Mouse (Mus musculus) limb, embryonic 10.5 days (tissue): ENCODE measurements around the gene Syt7. TPM values are rescaled to one million over a fixed set of nuclear protein-coding genes. Genes with fewer than 3 reads are reported as not detected.

ENCODE experiments used
- DNase-seq: peaks from one replicate; pipeline ENCODE4 v3.0.0-alpha.2; 2017; ENCODE audit warnings: low spot score
- H3K27ac ChIP-seq: fragments of 300-500 bp; sonication (generic); 2 replicates; pipeline ENCODE4 v1.5.1; 2016; ENCODE audit warnings: mild to moderate bottlenecking
- H3K27me3 ChIP-seq: fragments of 300-500 bp; sonication (generic); 2 replicates; pipeline ENCODE4 v1.6.1; 2016; ENCODE audit warnings: low read depth, mild to moderate bottlenecking; ENCODE audit not compliant: poor library complexity, severe bottlenecking
- H3K36me3 ChIP-seq: fragments of 300-500 bp; sonication (generic); 2 replicates; pipeline ENCODE4 v1.6.1; 2016; ENCODE audit warnings: mild to moderate bottlenecking, moderate library complexity
- H3K4me1 ChIP-seq: fragments of 300-500 bp; sonication (generic); 2 replicates; pipeline ENCODE4 v1.6.1; 2016
- H3K4me3 ChIP-seq: fragments of 300-500 bp; sonication (generic); 2 replicates; pipeline ENCODE4 v1.5.1; 2016; ENCODE audit warnings: mild to moderate bottlenecking, moderate library complexity
- H3K9me3 ChIP-seq: fragments of 300-500 bp; sonication (generic); replicated peaks from 2 replicates; pipeline ENCODE4 v1.6.1; 2016; ENCODE audit warnings: mild to moderate bottlenecking
- WGBS: fragments of 180-500 bp; shearing (Covaris S2); methylation state at CpG from one replicate; pipeline ENCODE4 v1.1.7; 2016; 5-methylcytosine and 5-hydroxymethylcytosine counted together
- polyA plus RNA-seq: library from polyadenylated mRNA; unstranded; fragments of >200 nt; fragmentation: Nextera tagmentation; extraction: Ambion mirVana; gene quantifications from 2 replicates; pipeline ENCODE4 v1.2.1, GENCODE M21; 2016

Syt7 gene
- polyA plus RNA-seq, 1 experiment from 2014 or later: 0.33 TPM

- WGBS: 71% methylated on average over 6 of the region's 6 CpGs
- Histone ChIP-seq H3K9me3 (no peaks in the 10 kb centered on the region), H3K27me3 (peaks cover 18% of the 10 kb centered on the region), H3K4me3 (no peak overlapping the region), H3K36me3 (no peaks in the 10 kb centered on the region), H3K27ac (no peak overlapping the region), H3K4me1 (peaks cover 14% of the 10 kb centered on the region)
- no peak for DNase-seq
Observed at GRCm38 (mm10) chr19:10362473-10363129, 26.3 kb upstream of the Syt7 start.

GRCm38 (mm10) chr19:10363869-10364268, 25.0 kb upstream of the Syt7 start:
- H3K27me3 ChIP-seq: peaks cover 12% of the 10 kb centered on the region; the same call in 1 of the 2 replicates
- no peak overlapping the region for H3K4me3 ChIP-seq
- no peaks in the 10 kb centered on the region for H3K36me3 ChIP-seq
- no peak overlapping the region for H3K27ac ChIP-seq
- no peaks in the 10 kb centered on the region for H3K9me3 ChIP-seq
- H3K4me1 ChIP-seq: peaks cover 14% of the 10 kb centered on the region
- DNase-seq: peak; percentile 47
- WGBS: 13% methylated on average over 7 of the region's 7 CpGs

- peaks cover 14% of the 10 kb centered on the region for H3K4me1 ChIP-seq
- H3K27ac ChIP-seq: no peak overlapping the region
- H3K27me3 ChIP-seq: peaks cover 12% of the 10 kb centered on the region; the same call in 1 of the 2 replicates
- DNase-seq: no peak
- H3K9me3 ChIP-seq: no peaks in the 10 kb centered on the region
- H3K4me3 ChIP-seq: no peak overlapping the region
- 71% methylated on average over 3 of the region's 3 CpGs for WGBS
- H3K36me3 ChIP-seq: no peaks in the 10 kb centered on the region
Observed at GRCm38 (mm10) chr19:10366116-10366845, 22.6 kb upstream of the Syt7 start.

- WGBS: 87% methylated on average over 7 of the region's 7 CpGs
- H3K36me3 ChIP-seq: no peaks in the 10 kb centered on the region
- no peak overlapping the region for H3K4me3 ChIP-seq
- no peak for DNase-seq
- H3K27ac ChIP-seq: no peak overlapping the region
- H3K27me3 ChIP-seq: peaks cover 7% of the 10 kb centered on the region; the same call in 1 of the 2 replicates
- no peaks in the 10 kb centered on the region for H3K9me3 ChIP-seq
- H3K4me1 ChIP-seq: peaks cover 14% of the 10 kb centered on the region
Observed at GRCm38 (mm10) chr19:10367802-10368201, 21.1 kb upstream of the Syt7 start.

GRCm38 (mm10) chr19:10369936-10370335, 19.0 kb upstream of the Syt7 start:
- Histone ChIP-seq H3K27me3 (0 out of 2 replicates have a peak, but pooled peaks cover 3% of the 10 kb centered on the region), H3K4me1 (no peaks in the 10 kb centered on the region; the same call in 1 of the 2 replicates), H3K4me3 (no peak overlapping the region), H3K9me3 (no peaks in the 10 kb centered on the region), H3K27ac (no peak overlapping the region), H3K36me3 (no peaks in the 10 kb centered on the region)
- WGBS: 86% methylated on average over 4 of the region's 4 CpGs
- no peak for DNase-seq

- Histone ChIP-seq H3K27ac (no peak overlapping the region), H3K4me3 (no peak overlapping the region)
- 48% methylated on average over 1 of the region's 1 CpGs for WGBS
Observed at GRCm38 (mm10) chr19:10373191-10373590, 15.7 kb upstream of the Syt7 start.

GRCm38 (mm10) chr19:10375260-10375659, 13.6 kb upstream of the Syt7 start:
- Histone ChIP-seq H3K9me3 (no peaks in the 10 kb centered on the region), H3K4me1 (peaks cover 4% of the 10 kb centered on the region), H3K36me3 (no peaks in the 10 kb centered on the region), H3K4me3 (no peak overlapping the region), H3K27me3 (peaks cover 24% of the 10 kb centered on the region; the same call in 1 of the 2 replicates), H3K27ac (no peak overlapping the region)
- 61% methylated on average over 5 of the region's 5 CpGs for WGBS
- DNase-seq: no peak

More at GRCm38 (mm10) chr19:10373191-10373590, 15.7 kb upstream of the Syt7 start:
- Histone ChIP-seq H3K36me3 (no peaks in the 10 kb centered on the region), H3K4me1 (peaks cover 4% of the 10 kb centered on the region), H3K27me3 (peaks cover 17% of the 10 kb centered on the region; the same call in 1 of the 2 replicates), H3K9me3 (no peaks in the 10 kb centered on the region)
- no peak for DNase-seq

GRCm38 (mm10) chr19:10379978-10380377, 8.9 kb upstream of the Syt7 start:
- H3K4me3 ChIP-seq: no peak overlapping the region
- H3K27me3 ChIP-seq: peaks cover 63% of the 10 kb centered on the region
- WGBS: 72% methylated on average over 5 of the region's 5 CpGs
- no peaks in the 10 kb centered on the region for H3K9me3 ChIP-seq
- no peaks in the 10 kb centered on the region for H3K36me3 ChIP-seq
- no peak overlapping the region for H3K27ac ChIP-seq
- no peak for DNase-seq
- peaks cover 4% of the 10 kb centered on the region for H3K4me1 ChIP-seq

GRCm38 (mm10) chr19:10387660-10388059, 1.2 kb upstream of the Syt7 start:
- peaks cover 91% of the 10 kb centered on the region for H3K27me3 ChIP-seq
- H3K4me1 ChIP-seq: peaks cover 25% of the 10 kb centered on the region
- no peak overlapping the region for H3K4me3 ChIP-seq
- no peak overlapping the region for H3K27ac ChIP-seq
- DNase-seq: no peak
- no peaks in the 10 kb centered on the region for H3K36me3 ChIP-seq
- H3K9me3 ChIP-seq: no peaks in the 10 kb centered on the region
- 85% methylated on average over 5 of the region's 5 CpGs for WGBS

- DNase-seq: peak; percentile 66
- WGBS: 1% methylated on average over 54 of the region's 54 CpGs
- Histone ChIP-seq H3K27ac (peak overlapping the region; percentile 78), H3K4me1 (peaks cover 25% of the 10 kb centered on the region), H3K4me3 (peak overlapping the region; percentile 66), H3K36me3 (no peaks in the 10 kb centered on the region), H3K9me3 (no peaks in the 10 kb centered on the region), H3K27me3 (peaks cover 81% of the 10 kb centered on the region)
Observed at GRCm38 (mm10) chr19:10389391-10390098, 655 bp downstream of the Syt7 start.

GRCm38 (mm10) chr19:10390099-10390680, 1.3 kb downstream of the Syt7 start:
- Histone ChIP-seq H3K27ac (0 out of 2 replicates have a peak overlapping the region, but pooled peaks have one; percentile 78), H3K4me3 (peak overlapping the region; percentile 66), H3K4me1 (peaks cover 30% of the 10 kb centered on the region), H3K9me3 (no peaks in the 10 kb centered on the region), H3K36me3 (no peaks in the 10 kb centered on the region), H3K27me3 (peaks cover 76% of the 10 kb centered on the region)
- no peak for DNase-seq
- WGBS: 19% methylated on average over 12 of the region's 12 CpGs

GRCm38 (mm10) chr19:10391028-10391427, 2.1 kb downstream of the Syt7 start:
- H3K4me1 ChIP-seq: peaks cover 25% of the 10 kb centered on the region
- H3K27me3 ChIP-seq: peaks cover 68% of the 10 kb centered on the region
- H3K27ac ChIP-seq: no peak overlapping the region
- H3K36me3 ChIP-seq: no peaks in the 10 kb centered on the region
- H3K9me3 ChIP-seq: no peaks in the 10 kb centered on the region
- DNase-seq: no peak
- 88% methylated on average over 7 of the region's 7 CpGs for WGBS
- H3K4me3 ChIP-seq: no peak overlapping the region
